Mouse (Mus musculus) midbrain, embryonic 15.5 days (tissue): ENCODE data around the gene Zscan29. TPM values are rescaled to one million over a fixed set of nuclear protein-coding genes. Genes with fewer than 3 reads are reported as not detected.
"Not testable (repeated sequence)": the region's sequence is repeated elsewhere in the genome, so short reads cannot be mapped to it uniquely, and the experiment has no call there.

Experiments used
- ATAC-seq: fragments of 200-750 bp; cut with Nextera tagmentation; replicated peaks from 2 replicates; pipeline ENCODE4 v1.8.0; 2017; ENCODE audit warnings: moderate TSS enrichment
- H3K27ac ChIP-seq: fragments of 300-500 bp; sonication (generic); 2 replicates; pipeline ENCODE4 v1.5.1; 2015; ENCODE audit warnings: mild to moderate bottlenecking, inconsistent platforms
- H3K27me3 ChIP-seq: fragments of 300-500 bp; sonication (generic); replicated peaks from 2 replicates; pipeline ENCODE4 v1.6.1; 2015; ENCODE audit warnings: inconsistent platforms
- H3K36me3 ChIP-seq: fragments of 300-500 bp; sonication (generic); replicated peaks from 2 replicates; pipeline ENCODE4 v1.6.1; 2015; ENCODE audit warnings: inconsistent platforms
- H3K4me1 ChIP-seq: fragments of 300-500 bp; sonication (generic); 2 replicates; pipeline ENCODE4 v1.6.1; 2015; ENCODE audit warnings: inconsistent platforms
- H3K4me2 ChIP-seq: fragments of 300-500 bp; sonication (generic); 2 replicates; pipeline ENCODE4 v1.6.1; 2015; ENCODE audit warnings: inconsistent platforms, mild to moderate bottlenecking, moderate library complexity
- H3K4me3 ChIP-seq: fragments of 300-500 bp; sonication (generic); 2 replicates; pipeline ENCODE4 v1.5.1; 2015; ENCODE audit warnings: mild to moderate bottlenecking, inconsistent platforms
- H3K9ac ChIP-seq: fragments of 300-500 bp; sonication (generic); 2 replicates; pipeline ENCODE4 v1.6.1; 2015; ENCODE audit warnings: mild to moderate bottlenecking, inconsistent platforms
- H3K9me3 ChIP-seq: fragments of 300-500 bp; sonication (generic); 2 replicates; pipeline ENCODE4 v1.6.1; 2016; ENCODE audit warnings: inconsistent platforms
- WGBS: fragments of 180-500 bp; shearing (Covaris S2); methylation state at CpG from one replicate; pipeline ENCODE4 v1.1.7; 2015; ENCODE audit warnings: mixed read lengths; 5-methylcytosine and 5-hydroxymethylcytosine counted together
- polyA plus RNA-seq: library from polyadenylated mRNA; unstranded; fragments of >200 nt; fragmentation: Nextera tagmentation; extraction: Ambion mirVana; gene quantifications from 2 replicates; pipeline ENCODE4 v1.2.1, GENCODE M21; 2015

The Zscan29 gene
- polyA plus RNA-seq, 1 experiment from 2014 or later: 7.0 TPM

- Histone ChIP-seq H3K27ac (no peak overlapping the region), H3K9me3 (no peaks in the 10 kb centered on the region), H3K4me2 (no peak overlapping the region), H3K27me3 (no peaks in the 10 kb centered on the region), H3K4me1 (no peaks in the 10 kb centered on the region), H3K36me3 (no peaks in the 10 kb centered on the region), H3K4me3 (no peak overlapping the region), H3K9ac (no peak overlapping the region)
- whole genome bisulfite sequencing: 88% methylated on average over 1 of the region's 1 CpGs
- no peak for ATAC-seq
Observed at GRCm38 (mm10) chr2:121127536-121127935, 43.4 kb downstream of the Zscan29 start.

- not testable (repeated sequence) for H3K4me2 ChIP-seq, H3K9me3 ChIP-seq, H3K36me3 ChIP-seq, H3K27me3 ChIP-seq, H3K4me3 ChIP-seq, H3K4me1 ChIP-seq, H3K9ac ChIP-seq, ATAC-seq, H3K27ac ChIP-seq
- 91% methylated on average over 5 of the region's 5 CpGs for WGBS
Observed at GRCm38 (mm10) chr2:121126302-121126701, 44.6 kb downstream of the Zscan29 start.

GRCm38 (mm10) chr2:121119260-121119659, 51.7 kb downstream of the Zscan29 start:
- H3K9ac ChIP-seq: no peak overlapping the region
- WGBS: 90% methylated on average over 3 of the region's 3 CpGs
- H3K36me3 ChIP-seq: no peaks in the 10 kb centered on the region
- H3K27me3 ChIP-seq: no peaks in the 10 kb centered on the region
- ATAC-seq: no peak
- H3K27ac ChIP-seq: no peak overlapping the region
- H3K4me1 ChIP-seq: no peaks in the 10 kb centered on the region
- H3K4me2 ChIP-seq: no peak overlapping the region
- no peaks in the 10 kb centered on the region for H3K9me3 ChIP-seq
- no peak overlapping the region for H3K4me3 ChIP-seq

- no peak overlapping the region for H3K9ac ChIP-seq
- no peaks in the 10 kb centered on the region for H3K36me3 ChIP-seq
- no peaks in the 10 kb centered on the region for H3K27me3 ChIP-seq
- no peaks in the 10 kb centered on the region for H3K9me3 ChIP-seq
- WGBS: 84% methylated on average over 2 of the region's 2 CpGs
- no peak overlapping the region for H3K4me2 ChIP-seq
- ATAC-seq: no peak
- H3K4me1 ChIP-seq: no peaks in the 10 kb centered on the region
- H3K4me3 ChIP-seq: no peak overlapping the region
- no peak overlapping the region for H3K27ac ChIP-seq
Observed at GRCm38 (mm10) chr2:121115418-121115817, 55.5 kb downstream of the Zscan29 start.

- Histone ChIP-seq H3K27me3 (no peaks in the 10 kb centered on the region), H3K9me3 (no peaks in the 10 kb centered on the region), H3K4me1 (no peaks in the 10 kb centered on the region), H3K27ac (no peak within 1 kb of the TSS), H3K4me2 (no peak within 1 kb of the TSS), H3K9ac (no peak within 1 kb of the TSS), H3K36me3 (no peaks in the 10 kb centered on the region), H3K4me3 (no peak within 1 kb of the TSS)
- WGBS: 90% methylated on average over 4 of the region's 4 CpGs
- ATAC-seq: no peak
Observed at GRCm38 (mm10) chr2:121109695-121110094, 61.2 kb downstream of the Zscan29 start, which contains the start of gene Tgm7. Gene Tgm7 (minus strand): TSS chr2:121109795.

Other genes with a start within 250 kb of the Zscan29 start
- 33.5 and 38.5 TPM in 2 replicates for gene Ubr1, start 200.4 kb downstream of the Zscan29 start, polyA plus RNA-seq
- gene Tmem62, start 194.1 kb downstream of the Zscan29 start, polyA plus RNA-seq: 14.6 and 15.0 TPM in 2 replicates
- 77.7 and 79.4 TPM in 2 replicates for gene Ccndbp1, start 162.7 kb downstream of the Zscan29 start, polyA plus RNA-seq
- gene Epb42, start 134.1 kb downstream of the Zscan29 start, polyA plus RNA-seq: 0.32 and 0.44 TPM in 2 replicates
- not detected in 2 replicates for gene Tgm5, start 85.3 kb downstream of the Zscan29 start, polyA plus RNA-seq
- not detected in 2 replicates for gene Tgm7, start 61.3 kb downstream of the Zscan29 start, polyA plus RNA-seq
- 32.1 and 32.4 TPM in 2 replicates for gene Adal, start 30.7 kb downstream of the Zscan29 start, polyA plus RNA-seq
- 21.7 and 23.1 TPM in 2 replicates for gene Lcmt2, start 30.5 kb downstream of the Zscan29 start, polyA plus RNA-seq
- 54.6 and 56.9 TPM in 2 replicates for gene Tubgcp4, start 471 bp downstream of the Zscan29 start, polyA plus RNA-seq
- gene Trp53bp1, start 100.3 kb upstream of the Zscan29 start, polyA plus RNA-seq: 186 and 214 TPM in 2 replicates
- 22.5 and 27.1 TPM in 2 replicates for gene Map1a, start 118.5 kb upstream of the Zscan29 start, polyA plus RNA-seq
- gene Ppip5k1, start 184.3 kb upstream of the Zscan29 start, polyA plus RNA-seq: 20.6 and 21.6 TPM in 2 replicates
- gene Ckmt1, start 186.6 kb upstream of the Zscan29 start, polyA plus RNA-seq: 70.6 and 75.6 TPM in 2 replicates
- gene Strc, start 216.0 kb upstream of the Zscan29 start, polyA plus RNA-seq: not detected in 2 replicates
- gene Pdia3, start 242.7 kb upstream of the Zscan29 start, polyA plus RNA-seq: 351 and 354 TPM in 2 replicates
- gene Catsper2, start 242.7 kb upstream of the Zscan29 start, polyA plus RNA-seq: 5.9 and 7.0 TPM in 2 replicates